Mouse (Mus musculus): ENCODE data around the gene Lct. TPM values are rescaled to one million over a fixed set of nuclear protein-coding genes. Genes with fewer than 3 reads are reported as not detected.
A peak's percentile ranks its signal among the peaks of the same experiment; 100 is the strongest.
"Not testable (repeated sequence)": the region's sequence is repeated elsewhere in the genome, so short reads cannot be mapped to it uniquely, and the experiment has no call there.

The Lct gene
- polyA plus RNA-seq, 1 experiment from 2014 or later, result 0.09 TPM

- no peaks in the 10 kb centered on the region for H3K27me3 ChIP-seq
- no peak overlapping the region for H3K27ac ChIP-seq
- no peaks in the 10 kb centered on the region for H3K36me3 ChIP-seq
- H3K4me2 ChIP-seq, result no peak overlapping the region
- no peak for ATAC-seq (ENCODE audit: insufficient number of reproducible peaks, low FRiP score, low TSS enrichment, low read depth)
- H3K4me1 ChIP-seq, result no peaks in the 10 kb centered on the region
- H3K9me3 ChIP-seq, result no peaks in the 10 kb centered on the region
- H3K9ac ChIP-seq, result no peak overlapping the region
- WGBS, result 88% methylated on average over 5 of the region's 5 CpGs
- no peak overlapping the region for H3K4me3 ChIP-seq
These were observed 37.8 kb downstream of the Lct start for GRCm38 (mm10) chr1:128290295-128290694.

GRCm38 (mm10) chr1:128285136-128285535 is 43.0 kb downstream of the Lct start:
- H3K27ac ChIP-seq, result no peak overlapping the region
- H3K9ac ChIP-seq, result no peak overlapping the region
- no peaks in the 10 kb centered on the region for H3K9me3 ChIP-seq
- H3K27me3 ChIP-seq, result no peaks in the 10 kb centered on the region
- no peak for ATAC-seq (ENCODE audit: insufficient number of reproducible peaks, low FRiP score, low TSS enrichment, low read depth)
- peaks cover 18% of the 10 kb centered on the region for H3K36me3 ChIP-seq
- H3K4me1 ChIP-seq, result no peaks in the 10 kb centered on the region
- WGBS, result 89% methylated on average over 9 of the region's 9 CpGs
- no peak overlapping the region for H3K4me3 ChIP-seq
- no peak overlapping the region for H3K4me2 ChIP-seq

- Histone ChIP-seq H3K9ac (no peak overlapping the region), H3K4me3 (no peak overlapping the region), H3K27ac (no peak overlapping the region), H3K36me3 (peaks cover 27% of the 10 kb centered on the region), H3K9me3 (no peaks in the 10 kb centered on the region), H3K4me2 (no peak overlapping the region), H3K4me1 (no peaks in the 10 kb centered on the region), H3K27me3 (no peaks in the 10 kb centered on the region)
- WGBS, result 65% methylated on average over 8 of the region's 8 CpGs
- ATAC-seq (ENCODE audit: insufficient number of reproducible peaks, low FRiP score, low TSS enrichment, low read depth), result no peak
These were observed 43.9 kb downstream of the Lct start for GRCm38 (mm10) chr1:128284157-128284690.

- ATAC-seq (ENCODE audit: insufficient number of reproducible peaks, low FRiP score, low TSS enrichment, low read depth), result no peak
- H3K36me3 ChIP-seq, result peaks cover 40% of the 10 kb centered on the region
- H3K27ac ChIP-seq, result no peak overlapping the region
- H3K4me1 ChIP-seq, result no peaks in the 10 kb centered on the region
- no peak overlapping the region for H3K4me3 ChIP-seq
- no peak overlapping the region for H3K4me2 ChIP-seq
- no peaks in the 10 kb centered on the region for H3K27me3 ChIP-seq
- no peak overlapping the region for H3K9ac ChIP-seq
- no peaks in the 10 kb centered on the region for H3K9me3 ChIP-seq
- 93% methylated on average over 3 of the region's 3 CpGs for WGBS
These were observed 45.2 kb downstream of the Lct start for GRCm38 (mm10) chr1:128282924-128283323.

GRCm38 (mm10) chr1:128281753-128282152 is 46.4 kb downstream of the Lct start:
- H3K36me3 ChIP-seq, result peaks cover 51% of the 10 kb centered on the region
- H3K27me3 ChIP-seq, result no peaks in the 10 kb centered on the region
- 96% methylated on average over 3 of the region's 3 CpGs for WGBS
- H3K4me3 ChIP-seq, result no peak overlapping the region
- H3K9me3 ChIP-seq, result no peaks in the 10 kb centered on the region
- no peak overlapping the region for H3K27ac ChIP-seq
- ATAC-seq (ENCODE audit: insufficient number of reproducible peaks, low FRiP score, low TSS enrichment, low read depth), result no peak
- H3K9ac ChIP-seq, result no peak overlapping the region
- no peaks in the 10 kb centered on the region for H3K4me1 ChIP-seq
- no peak overlapping the region for H3K4me2 ChIP-seq

- H3K4me1 ChIP-seq, result no peaks in the 10 kb centered on the region
- no peak for ATAC-seq (ENCODE audit: insufficient number of reproducible peaks, low FRiP score, low TSS enrichment, low read depth)
- no peak overlapping the region for H3K4me2 ChIP-seq
- peaks cover 77% of the 10 kb centered on the region for H3K36me3 ChIP-seq
- WGBS, result 96% methylated on average over 3 of the region's 3 CpGs
- H3K9me3 ChIP-seq, result no peaks in the 10 kb centered on the region
- H3K27me3 ChIP-seq, result no peaks in the 10 kb centered on the region
- no peak overlapping the region for H3K9ac ChIP-seq
- no peak overlapping the region for H3K4me3 ChIP-seq
- no peak overlapping the region for H3K27ac ChIP-seq
These were observed 49.6 kb downstream of the Lct start for GRCm38 (mm10) chr1:128278563-128278962.

- Histone ChIP-seq H3K4me1 (no peaks in the 10 kb centered on the region), H3K4me2 (no peak overlapping the region), H3K4me3 (no peak overlapping the region), H3K27me3 (no peaks in the 10 kb centered on the region), H3K36me3 (peaks cover 82% of the 10 kb centered on the region), H3K9me3 (no peaks in the 10 kb centered on the region), H3K27ac (no peak overlapping the region), H3K9ac (no peak overlapping the region)
- 84% methylated on average over 1 of the region's 1 CpGs for WGBS
- ATAC-seq (ENCODE audit: insufficient number of reproducible peaks, low FRiP score, low TSS enrichment, low read depth), result no peak
These were observed 52.2 kb downstream of the Lct start for GRCm38 (mm10) chr1:128275908-128276307.

GRCm38 (mm10) chr1:128270731-128271130 is 57.4 kb downstream of the Lct start:
- Histone ChIP-seq H3K36me3 (peaks cover 80% of the 10 kb centered on the region), H3K9me3 (no peaks in the 10 kb centered on the region), H3K4me2 (no peak overlapping the region), H3K9ac (no peak overlapping the region), H3K27me3 (no peaks in the 10 kb centered on the region), H3K4me3 (no peak overlapping the region), H3K4me1 (no peaks in the 10 kb centered on the region), H3K27ac (no peak overlapping the region)
- ATAC-seq (ENCODE audit: insufficient number of reproducible peaks, low FRiP score, low TSS enrichment, low read depth), result no peak
- WGBS, result 92% methylated on average over 3 of the region's 3 CpGs

- H3K36me3 ChIP-seq, result peaks cover 72% of the 10 kb centered on the region
These were observed 61.1 kb downstream of the Lct start for GRCm38 (mm10) chr1:128267061-128267460.

GRCm38 (mm10) chr1:128244727-128245355 is 83.3 kb downstream of the Lct start:
- peak; percentile 32; the same call in 1 of the 2 replicates for ATAC-seq (ENCODE audit: insufficient number of reproducible peaks, low FRiP score, low TSS enrichment, low read depth)
- H3K9ac ChIP-seq, result peak overlapping the region; percentile 82
- peaks cover 4% of the 10 kb centered on the region; the same call in 1 of the 2 replicates for H3K36me3 ChIP-seq
- peak overlapping the region; percentile 87 for H3K27ac ChIP-seq
- no peaks in the 10 kb centered on the region for H3K27me3 ChIP-seq
- peak overlapping the region; percentile 73 for H3K4me2 ChIP-seq
- H3K9me3 ChIP-seq, result no peaks in the 10 kb centered on the region
- H3K4me1 ChIP-seq, result 0 out of 2 replicates have a peak, but pooled peaks cover 3% of the 10 kb centered on the region
- peak overlapping the region; percentile 79 for H3K4me3 ChIP-seq
- 1% methylated on average over 19 of the region's 19 CpGs for WGBS

More at GRCm38 (mm10) chr1:128267061-128267460, 61.1 kb downstream of the Lct start:
- not testable (repeated sequence) for H3K4me2 ChIP-seq; H3K9ac ChIP-seq; ATAC-seq (ENCODE audit: insufficient number of reproducible peaks, low FRiP score, low TSS enrichment, low read depth); H3K9me3 ChIP-seq; H3K27ac ChIP-seq; H3K27me3 ChIP-seq; H3K4me3 ChIP-seq; H3K4me1 ChIP-seq
- WGBS, result 80% methylated on average over 7 of the region's 7 CpGs

- Histone ChIP-seq H3K4me1 (0 out of 2 replicates have a peak, but pooled peaks cover 3% of the 10 kb centered on the region), H3K4me3 (peak overlapping the region; percentile 79), H3K9me3 (no peaks in the 10 kb centered on the region), H3K4me2 (peak overlapping the region; percentile 73), H3K27ac (peak overlapping the region; percentile 87), H3K27me3 (no peaks in the 10 kb centered on the region), H3K36me3 (no peaks in the 10 kb centered on the region; the same call in 1 of the 2 replicates), H3K9ac (peak overlapping the region; percentile 82)
- peak; percentile 89 for ATAC-seq (ENCODE audit: insufficient number of reproducible peaks, low FRiP score, low TSS enrichment, low read depth)
- WGBS, result under 1% methylated on average over 71 of the region's 71 CpGs
These were observed 84.0 kb downstream of the Lct start for GRCm38 (mm10) chr1:128243996-128244726.

- peak within 1 kb of the TSS; percentile 73 for H3K4me2 ChIP-seq
- peak within 1 kb of the TSS; percentile 79 for H3K4me3 ChIP-seq
- 0 out of 2 replicates have a peak, but pooled peaks cover 3% of the 10 kb centered on the region for H3K4me1 ChIP-seq
- no peaks in the 10 kb centered on the region for H3K27me3 ChIP-seq
- WGBS, result 7% methylated on average over 10 of the region's 10 CpGs
- no peaks in the 10 kb centered on the region; the same call in 1 of the 2 replicates for H3K36me3 ChIP-seq
- H3K27ac ChIP-seq, result peak within 1 kb of the TSS; percentile 87
- ATAC-seq (ENCODE audit: insufficient number of reproducible peaks, low FRiP score, low TSS enrichment, low read depth), result peak; percentile 3; the same call in 1 of the 2 replicates
- peak within 1 kb of the TSS; percentile 82 for H3K9ac ChIP-seq
- no peaks in the 10 kb centered on the region for H3K9me3 ChIP-seq
These were observed 84.5 kb downstream of the Lct start, which contains the start of gene Ubxn4 for GRCm38 (mm10) chr1:128243627-128243995. TSS of gene Ubxn4 (plus strand) at chr1:128243964.

Data from limb, embryonic 15.5 days (tissue).